Mouse (Mus musculus): Measurements from ENCODE around the gene Amer3. TPM values are rescaled to one million over a fixed set of nuclear protein-coding genes. Genes with fewer than 3 reads are reported as not detected.
"Not testable (repeated sequence)": the region's sequence is repeated elsewhere in the genome, so short reads cannot be mapped to it uniquely, and the experiment has no call there.

Gene Amer3
- 10 to 100 TPM; 24.7 to 25.0 TPM for total RNA-seq (2021)
- long read RNA-seq, experiment 1, full-length matches to known transcripts = 7 of 16 reads
- long read RNA-seq, experiment 1, partial matches to known transcripts = 8 of 16 reads
- long read RNA-seq, experiment 1, other reads (novel, unspliced or antisense) = 1 of 16 reads
- long read RNA-seq, experiment 2, full-length matches to known transcripts = 5 of 11 reads
- long read RNA-seq, experiment 2, partial matches to known transcripts = 0 of 11 reads
- long read RNA-seq, experiment 2, other reads (novel, unspliced or antisense) = 6 of 11 reads

- peak; percentile 80 to 91 for DNase-seq (ENCODE audit: low spot score in 2 of 2)
Measured at GRCm38 (mm10) chr1:34578851-34579781, at the start of gene Amer3. Gene Amer3, plus strand, starts transcription at chr1:34579657.

DNA sequence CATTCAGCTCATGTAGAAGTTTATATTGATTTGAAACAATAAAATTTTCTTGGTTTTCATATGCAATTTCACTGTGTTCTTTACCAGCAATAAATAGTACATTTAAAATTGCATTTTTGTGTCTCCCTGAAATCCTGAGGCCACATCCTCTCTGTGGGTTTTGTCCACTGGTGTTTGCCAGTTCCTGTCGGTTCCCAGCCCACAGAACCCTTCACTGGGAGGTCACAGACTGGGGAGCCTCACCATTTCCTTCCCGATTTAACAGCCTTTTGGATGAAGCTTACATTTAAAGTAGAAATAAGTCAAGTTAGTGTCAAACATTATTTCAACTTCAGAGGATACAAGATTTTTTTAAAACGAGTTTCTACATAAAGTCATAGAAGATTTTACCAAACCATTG, 44.9 kb upstream of the Amer3 start:
- not testable (repeated sequence) for DNase-seq (ENCODE audit: low spot score in 2 of 2)

DNA sequence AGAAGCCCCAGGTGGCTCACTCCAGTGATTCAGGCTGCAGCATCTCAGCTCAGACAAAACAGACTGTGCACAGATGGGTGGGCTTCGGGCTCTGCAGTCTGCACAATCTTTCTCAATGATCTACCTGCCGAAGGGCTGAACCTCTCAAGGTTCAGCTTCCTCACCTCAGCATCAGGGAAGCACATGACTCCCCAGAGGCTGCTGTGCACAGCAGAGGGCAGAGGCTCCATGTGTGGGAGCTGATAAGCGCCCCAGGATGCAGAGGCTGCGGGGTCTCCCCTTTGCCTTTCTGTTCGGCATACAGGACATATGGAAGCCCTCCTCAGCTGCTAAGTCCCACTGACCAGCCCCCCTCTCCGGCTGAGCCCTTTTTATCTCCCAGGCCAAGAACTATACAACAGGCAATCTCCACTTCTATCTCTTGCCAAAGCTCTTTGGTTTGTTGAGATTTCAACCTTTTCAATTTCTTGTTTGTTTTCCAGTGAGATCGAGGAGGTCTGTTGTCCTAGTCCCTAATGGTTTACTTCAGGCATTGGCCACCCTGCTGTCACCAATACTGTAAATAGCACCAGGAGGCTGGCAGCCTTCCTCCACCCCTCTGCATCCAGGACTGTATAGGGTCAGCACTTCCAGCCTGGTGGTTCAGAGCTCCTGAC, 44.3 kb upstream of the Amer3 start, which contains the start of gene Cfc1:
TSS of gene Cfc1 (plus strand) at position 606 of the 656 bp plus-strand sequence.
- DNase-seq (ENCODE audit: low spot score in 2 of 2) = not testable (repeated sequence)

DNA sequence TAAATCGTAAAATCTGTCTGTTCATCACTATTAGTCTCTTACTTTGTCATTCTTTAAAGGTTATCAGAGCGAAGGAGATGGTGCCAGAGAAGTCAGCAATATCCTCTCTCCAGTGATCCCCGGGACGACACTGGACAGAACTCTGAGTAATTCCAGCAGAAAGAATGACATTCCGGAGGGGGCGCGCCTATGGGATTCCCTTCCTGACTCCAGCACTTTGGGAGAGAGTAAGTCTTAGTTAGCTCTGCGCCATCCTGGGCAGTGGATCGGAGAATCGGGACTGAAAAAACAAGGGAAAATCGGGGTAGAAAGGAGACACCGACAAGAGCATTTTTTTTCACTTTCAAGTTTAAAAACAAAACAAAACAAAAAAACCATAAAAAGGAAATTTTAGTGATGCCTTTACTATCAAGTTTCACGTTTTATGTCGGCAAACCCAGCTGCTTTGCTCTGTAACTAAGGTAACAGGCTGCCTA, 43.1 kb upstream of the Amer3 start:
- no peak for DNase-seq (ENCODE audit: low spot score in 2 of 2)

DNA sequence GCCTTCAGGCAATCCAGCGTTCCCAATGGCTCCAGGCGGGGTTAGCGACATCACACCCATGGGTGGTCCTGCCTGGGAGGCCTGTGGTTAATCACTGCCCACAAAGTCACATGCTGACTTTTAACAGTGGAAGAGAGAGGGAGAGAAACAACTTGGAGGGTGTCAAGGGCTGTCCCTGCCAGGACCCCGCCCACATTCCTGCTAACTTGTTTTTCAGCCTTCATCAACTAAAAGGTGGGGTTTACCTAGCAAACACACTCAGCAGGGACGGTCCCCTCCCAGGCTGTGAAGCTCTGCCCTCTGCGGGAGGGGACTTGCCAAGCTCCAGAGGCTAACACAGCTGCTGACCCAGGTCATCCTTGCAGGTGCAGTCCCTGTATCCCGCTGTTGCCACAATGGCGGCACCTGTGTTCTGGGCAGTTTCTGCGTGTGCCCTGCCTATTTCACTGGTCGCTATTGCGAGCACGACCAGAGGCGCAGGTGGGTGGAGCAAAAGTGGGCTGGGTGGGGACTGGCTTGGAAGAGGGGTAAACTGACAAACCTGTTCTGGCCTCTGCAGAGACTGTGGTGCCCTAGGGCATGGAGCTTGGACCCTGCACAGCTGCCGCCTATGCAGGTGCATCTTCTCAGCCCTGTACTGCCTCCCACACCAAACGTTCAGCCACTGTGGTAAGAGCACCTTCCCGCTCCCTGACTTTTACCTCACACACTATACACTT, 42.5 kb upstream of the Amer3 start:
- no peak for DNase-seq (ENCODE audit: low spot score in 2 of 2)

GRCm38 (mm10) chr1:34547074-34547473, 32.4 kb upstream of the Amer3 start:
- no peak for DNase-seq (ENCODE audit: low spot score in 2 of 2)

GRCm38 (mm10) chr1:34553690-34554089, 25.8 kb upstream of the Amer3 start:
- no peak for DNase-seq (ENCODE audit: low spot score in 2 of 2)

DNA sequence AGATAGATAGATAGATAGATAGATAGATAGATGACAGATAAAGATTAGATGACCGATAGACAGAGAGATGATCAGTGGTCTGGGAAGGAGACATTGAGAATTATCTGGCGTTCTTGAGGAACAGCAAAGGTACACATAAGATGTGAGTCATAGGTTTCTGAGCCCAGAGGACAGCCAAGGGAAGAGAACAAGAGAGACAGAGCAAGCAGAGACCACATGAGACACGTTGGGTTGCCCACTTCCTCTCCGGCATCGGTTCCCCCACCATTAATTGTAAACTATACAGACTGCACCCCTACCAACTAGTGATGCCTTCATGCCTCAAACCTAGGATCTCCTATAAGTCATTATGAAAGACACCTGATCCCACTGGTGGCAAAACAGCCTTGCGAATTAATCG, 25.2 kb upstream of the Amer3 start:
- DNase-seq (ENCODE audit: low spot score in 2 of 2) = no peak

- no peak for DNase-seq (ENCODE audit: low spot score in 2 of 2)
Measured at GRCm38 (mm10) chr1:34560843-34561242, 18.6 kb upstream of the Amer3 start, which contains the start of gene Prss40. Gene Prss40, minus strand, starts transcription at chr1:34560943.

DNA sequence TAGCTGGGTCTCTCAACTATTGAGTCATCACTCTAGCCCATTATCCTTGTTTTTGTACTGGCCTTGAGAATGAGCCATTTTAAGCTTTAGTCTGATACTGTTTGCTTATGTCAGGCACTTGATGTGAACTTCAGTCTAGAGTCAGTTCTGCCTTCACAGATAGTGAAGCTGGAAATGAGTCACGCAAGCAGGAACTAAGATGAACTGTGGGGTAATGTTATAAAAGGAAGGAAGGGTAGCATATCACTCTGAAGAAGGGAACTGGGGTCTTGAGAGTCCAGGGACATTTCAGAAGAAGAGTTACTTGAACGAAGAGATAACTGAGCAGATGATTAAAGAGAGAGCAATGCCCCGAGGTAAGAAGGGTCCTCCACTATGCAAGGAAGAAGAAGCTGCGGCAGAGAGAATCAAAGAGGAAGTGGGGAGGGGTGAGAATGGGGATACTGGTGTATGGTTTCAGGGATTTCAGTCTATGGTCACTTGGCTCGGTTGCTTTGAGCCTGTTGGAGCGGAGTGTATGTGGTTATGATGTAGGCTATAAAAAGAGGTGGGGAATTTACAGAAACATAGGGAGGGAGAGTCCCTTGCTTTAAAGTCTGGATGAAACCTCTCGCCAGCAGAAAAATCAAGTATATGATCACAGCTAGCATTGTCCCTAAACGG, 14.9 kb upstream of the Amer3 start:
- DNase-seq (ENCODE audit: low spot score in 2 of 2) = no peak

GRCm38 (mm10) chr1:34568120-34568519, 11.3 kb upstream of the Amer3 start:
- no peak for DNase-seq (ENCODE audit: low spot score in 2 of 2)

DNA sequence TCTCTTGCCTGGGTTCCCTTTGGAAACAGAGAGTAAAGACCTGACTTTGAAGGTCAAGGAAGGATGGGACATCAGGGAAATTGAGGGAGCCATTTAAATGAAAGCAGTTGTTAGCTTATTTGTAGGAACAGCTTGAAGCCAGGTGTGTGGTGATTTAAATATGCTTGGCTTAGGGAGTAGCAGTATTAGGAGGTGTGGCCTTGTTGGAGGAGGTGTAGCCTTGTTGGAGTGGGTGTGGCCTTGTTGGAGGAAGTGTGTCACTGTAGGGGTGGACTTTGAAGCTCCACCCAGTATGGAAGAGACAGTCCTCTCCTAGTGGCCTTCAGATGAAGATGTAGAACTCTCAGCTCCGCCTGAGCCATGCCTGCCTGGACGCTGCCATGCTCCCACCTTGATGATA, 9.6 kb upstream of the Amer3 start:
- DNase-seq (ENCODE audit: low spot score in 2 of 2) = no peak

GRCm38 (mm10) chr1:34571431-34571830, 8.0 kb upstream of the Amer3 start:
- DNase-seq (ENCODE audit: low spot score in 2 of 2) = peak; percentile 33 to 63

DNA sequence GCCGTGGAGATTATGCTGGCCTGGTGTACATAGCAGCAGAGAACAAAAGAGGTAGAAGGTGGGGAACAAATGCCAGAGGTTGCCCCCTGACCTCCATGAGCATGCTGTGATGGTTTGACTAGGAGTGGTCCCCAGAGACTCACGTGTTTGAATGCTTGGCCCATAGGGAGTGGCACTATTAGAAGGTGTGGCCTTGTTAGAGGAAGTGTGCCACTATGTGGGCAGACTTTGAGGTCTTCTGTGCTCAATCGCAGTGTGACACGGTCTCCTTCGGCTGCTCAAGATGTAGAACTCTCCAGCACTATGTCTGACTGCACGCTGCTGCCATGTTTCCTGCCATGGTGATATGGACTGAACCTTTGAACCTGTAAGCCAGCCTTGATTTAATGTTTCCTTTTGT, 6.2 kb upstream of the Amer3 start:
- no peak for DNase-seq (ENCODE audit: low spot score in 2 of 2)

DNA sequence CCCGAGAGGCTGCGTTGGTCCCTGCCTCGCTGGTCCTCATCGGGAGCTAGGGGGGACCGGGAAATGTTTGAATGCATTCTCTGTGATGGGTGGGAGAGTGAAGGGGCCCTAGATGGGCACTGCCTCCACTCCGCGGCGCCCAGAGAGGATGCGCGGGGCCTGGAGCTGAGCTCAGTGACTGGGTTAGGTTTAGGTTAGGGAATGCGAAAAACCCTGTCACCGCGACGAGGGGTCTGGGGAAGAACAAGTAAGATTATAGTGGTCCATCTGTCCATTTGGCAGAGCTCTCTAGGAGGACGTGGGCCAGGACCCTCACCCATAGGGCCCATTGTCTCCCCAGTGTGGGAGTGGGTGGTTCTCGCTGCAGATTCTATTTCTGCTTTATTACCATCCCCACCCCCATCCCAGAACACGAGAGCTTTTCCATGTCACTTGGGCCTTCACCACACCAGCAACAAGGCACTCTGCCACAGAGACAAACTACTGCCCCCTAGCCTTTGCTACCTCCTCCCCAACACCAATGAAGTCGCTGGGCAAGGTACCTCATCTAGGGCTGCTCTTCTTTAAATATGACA, 412 bp downstream of the Amer3 start:
- DNase-seq (ENCODE audit: low spot score in 2 of 2) = peak; percentile 25 to 30

DNA sequence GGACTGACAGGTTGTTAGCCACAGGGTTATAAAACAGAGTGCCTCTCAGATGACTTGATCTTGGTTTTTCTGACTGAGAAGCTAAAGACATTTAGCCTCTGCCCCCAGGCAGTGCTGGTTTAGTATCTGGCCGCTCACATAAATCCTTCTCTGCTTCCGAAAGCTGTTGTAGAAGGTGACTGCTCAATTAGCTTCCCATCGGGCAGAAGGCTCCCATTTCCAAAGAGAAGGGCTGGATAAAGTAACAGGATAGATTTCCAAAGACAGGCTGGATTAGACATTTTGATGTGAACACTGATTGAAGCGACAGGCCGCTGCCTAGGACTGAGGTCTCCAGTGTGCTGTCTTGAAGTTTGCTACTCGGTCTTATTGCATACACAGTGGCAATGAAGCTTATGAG, 2.8 kb downstream of the Amer3 start:
- DNase-seq (ENCODE audit: low spot score in 2 of 2) = no peak

DNA sequence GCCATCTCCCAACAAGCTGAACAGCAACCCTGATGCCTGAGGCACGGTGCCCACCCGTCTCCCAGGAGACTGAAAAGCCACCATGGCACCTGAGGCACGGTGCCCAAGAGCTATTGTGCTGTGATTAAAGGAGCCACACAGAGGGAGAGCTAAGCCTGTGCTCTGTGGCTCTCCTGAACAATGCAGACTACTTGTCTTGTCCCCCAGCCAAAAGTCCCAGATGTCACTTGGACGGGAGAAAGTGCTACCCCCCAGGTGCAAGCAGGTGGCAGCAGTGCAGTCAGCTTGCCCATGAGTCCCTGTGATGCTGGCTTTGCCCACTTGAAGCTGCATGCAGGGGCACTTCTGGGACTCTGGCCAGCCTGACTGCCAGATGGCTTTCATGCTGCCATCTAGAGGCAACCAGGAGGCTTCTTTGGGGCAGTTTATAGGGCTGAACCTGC, 4.4 kb downstream of the Amer3 start:
- peak; percentile 64 to 65 for DNase-seq (ENCODE audit: low spot score in 2 of 2)

- DNase-seq (ENCODE audit: low spot score in 2 of 2) = no peak
Measured at GRCm38 (mm10) chr1:34584736-34585135, 5.3 kb downstream of the Amer3 start.

- no peak for DNase-seq (ENCODE audit: low spot score in 2 of 2)
Measured at GRCm38 (mm10) chr1:34587298-34588096, 8.0 kb downstream of the Amer3 start.
